Mouse (Mus musculus) ovary, postnatal 10 days (tissue): ENCODE measurements around the gene S100a16.

Experiments used
- DNase-seq: peaks from one replicate; pipeline ENCODE4 v3.0.0; 2022; ENCODE audit warnings: low spot score

Gene S100a16

DNA sequence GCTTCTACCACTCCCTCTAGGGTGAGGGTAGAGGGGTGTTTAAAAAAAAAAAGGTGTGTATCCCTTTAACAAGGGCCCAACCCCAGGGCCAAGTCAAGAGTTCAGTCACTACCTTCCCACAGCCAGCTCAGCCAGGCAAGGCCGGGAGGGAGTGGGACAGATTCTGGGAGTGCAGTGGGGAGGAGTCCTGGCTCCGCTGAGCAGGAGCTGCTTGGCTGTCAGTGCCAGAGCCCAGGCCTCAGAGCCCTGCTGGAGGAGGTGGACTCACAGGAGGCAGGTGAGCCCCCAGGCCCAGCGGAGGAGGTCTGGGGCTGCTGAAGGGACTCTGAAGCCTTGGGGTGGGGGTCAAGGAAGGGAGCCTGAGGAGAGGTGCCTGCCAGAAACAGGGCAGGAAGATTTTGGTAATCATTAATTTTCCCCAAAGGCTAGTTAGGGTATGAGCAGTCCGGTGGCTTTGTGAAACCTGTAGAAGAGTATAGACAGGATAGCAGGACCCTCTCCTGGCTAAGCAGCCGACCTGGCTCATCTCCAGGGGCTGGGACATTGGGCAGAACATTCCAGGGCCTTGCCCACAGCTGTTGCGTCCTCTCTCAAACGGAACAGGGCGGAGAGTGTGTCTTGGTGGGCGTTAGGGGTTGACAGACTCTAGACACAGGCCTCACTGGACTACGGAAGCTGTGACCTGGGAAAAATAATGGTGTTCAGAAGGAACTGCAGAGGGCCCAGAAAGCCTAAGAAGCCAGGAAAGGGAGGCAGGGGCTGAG, at the start of gene S100a16:
TSS of gene S100a16 (plus strand) at position 114 of the 764 bp plus-strand sequence.
- peak; percentile 61 for DNase-seq

DNA sequence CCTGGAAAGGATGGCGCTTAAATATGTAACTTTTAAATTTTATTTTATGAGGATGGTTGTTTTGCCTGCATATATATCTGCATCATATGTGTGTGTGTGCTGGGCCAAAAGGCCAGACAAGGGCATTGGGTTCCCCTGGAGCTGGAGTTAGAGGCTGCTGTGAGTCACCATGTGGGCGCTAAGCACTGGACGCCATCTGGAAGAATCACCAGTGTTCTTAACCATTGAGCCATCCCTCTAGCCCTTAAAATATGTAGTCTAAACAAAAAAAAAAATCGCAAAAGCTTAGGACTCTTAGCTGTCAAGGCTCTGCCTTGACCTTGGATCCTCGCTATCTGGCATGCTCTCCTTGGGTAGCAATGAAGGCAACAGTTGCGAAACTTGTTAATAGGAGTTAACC, 48.5 kb upstream of the S100a16 start:
- DNase-seq, result no peak

- peak; percentile 88 for DNase-seq
Measured at GRCm38 (mm10) chr3:90490696-90491256, 46.3 kb upstream of the S100a16 start, which contains the start of gene Snapin. TSS of gene Snapin (minus strand) at chr3:90491033.

DNA sequence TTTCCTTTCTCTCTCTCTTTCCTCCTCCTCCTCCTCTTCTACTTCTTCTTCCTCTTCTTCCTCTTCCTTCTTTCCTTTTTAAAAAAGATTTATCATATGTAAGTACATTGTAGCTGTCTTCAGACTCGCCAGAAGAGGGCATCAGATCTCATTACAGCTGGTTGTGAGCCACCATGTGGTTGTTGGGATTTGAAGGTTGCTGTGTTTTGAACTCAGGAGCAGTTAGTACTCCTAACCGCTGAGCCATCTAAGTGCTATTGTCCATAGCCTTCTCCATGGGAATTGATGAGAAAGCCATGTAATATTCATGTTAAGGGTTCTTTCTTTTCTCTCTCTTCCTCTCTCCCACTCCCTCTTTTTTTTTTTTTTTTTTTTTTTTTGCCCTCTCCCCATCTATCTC, 45.7 kb upstream of the S100a16 start:
- no peak for DNase-seq

GRCm38 (mm10) chr3:90493831-90494540, 43.1 kb upstream of the S100a16 start:
- DNase-seq, result no peak

- no peak for DNase-seq
Measured at GRCm38 (mm10) chr3:90495850-90496525, 41.1 kb upstream of the S100a16 start.

- DNase-seq, result no peak
Measured at GRCm38 (mm10) chr3:90497597-90497996, 39.5 kb upstream of the S100a16 start.

DNA sequence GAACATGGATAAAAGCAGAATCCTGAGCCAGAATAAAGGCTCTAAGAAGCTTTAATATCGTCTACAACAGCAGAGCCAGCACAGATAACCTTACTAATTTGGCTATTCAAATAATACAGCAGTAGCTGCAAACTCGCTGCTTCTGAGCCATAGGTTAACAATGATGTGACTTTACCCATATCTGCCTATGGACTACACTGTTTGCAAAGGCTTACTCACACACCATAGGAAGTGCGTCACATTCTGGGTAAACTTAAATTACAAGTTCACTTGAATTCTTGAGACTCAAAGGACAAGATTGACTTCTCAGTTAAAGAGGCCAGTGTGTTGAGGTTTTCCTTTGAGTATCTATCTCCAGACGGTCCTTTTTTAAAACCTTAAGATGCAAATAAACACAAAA, 33.6 kb upstream of the S100a16 start:
- no peak for DNase-seq

DNA sequence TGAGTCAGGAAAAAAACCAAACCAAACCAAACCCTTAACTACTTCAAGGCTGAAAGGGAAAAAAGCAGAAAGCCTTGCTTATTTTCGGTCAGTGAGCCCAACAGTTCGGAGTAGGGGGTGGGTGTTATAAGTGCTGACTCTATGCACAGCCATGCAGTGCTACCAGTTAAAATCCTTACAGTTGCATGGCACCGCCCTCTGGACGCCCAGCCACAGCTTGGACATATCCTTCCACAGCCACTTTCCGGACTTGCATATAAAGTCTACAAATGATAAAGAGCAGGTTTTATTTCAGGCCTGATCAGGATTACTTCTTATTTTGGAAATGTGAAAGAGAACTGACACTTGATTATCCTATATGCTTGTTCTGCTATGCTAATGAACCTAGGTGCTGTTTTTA, 31.8 kb upstream of the S100a16 start:
- DNase-seq, result no peak

DNA sequence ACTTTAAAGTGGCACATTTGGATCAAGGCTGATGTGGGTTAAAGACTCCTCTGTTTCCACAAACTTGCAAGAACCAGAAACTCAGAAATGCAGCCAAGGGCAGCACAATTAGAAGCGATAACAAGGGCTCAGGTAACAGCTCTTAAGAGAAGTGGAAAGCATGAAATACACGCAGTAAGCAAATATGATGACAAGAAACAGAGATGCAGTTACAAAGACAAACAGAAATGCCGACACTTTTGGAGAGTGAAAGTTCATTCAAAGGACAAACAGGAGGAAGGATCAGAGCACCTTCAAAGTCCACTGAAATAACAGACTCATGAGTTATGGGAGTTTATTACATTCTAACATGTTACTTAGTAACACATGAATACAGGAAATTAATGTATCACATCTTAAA, 30.7 kb upstream of the S100a16 start:
- no peak for DNase-seq

DNA sequence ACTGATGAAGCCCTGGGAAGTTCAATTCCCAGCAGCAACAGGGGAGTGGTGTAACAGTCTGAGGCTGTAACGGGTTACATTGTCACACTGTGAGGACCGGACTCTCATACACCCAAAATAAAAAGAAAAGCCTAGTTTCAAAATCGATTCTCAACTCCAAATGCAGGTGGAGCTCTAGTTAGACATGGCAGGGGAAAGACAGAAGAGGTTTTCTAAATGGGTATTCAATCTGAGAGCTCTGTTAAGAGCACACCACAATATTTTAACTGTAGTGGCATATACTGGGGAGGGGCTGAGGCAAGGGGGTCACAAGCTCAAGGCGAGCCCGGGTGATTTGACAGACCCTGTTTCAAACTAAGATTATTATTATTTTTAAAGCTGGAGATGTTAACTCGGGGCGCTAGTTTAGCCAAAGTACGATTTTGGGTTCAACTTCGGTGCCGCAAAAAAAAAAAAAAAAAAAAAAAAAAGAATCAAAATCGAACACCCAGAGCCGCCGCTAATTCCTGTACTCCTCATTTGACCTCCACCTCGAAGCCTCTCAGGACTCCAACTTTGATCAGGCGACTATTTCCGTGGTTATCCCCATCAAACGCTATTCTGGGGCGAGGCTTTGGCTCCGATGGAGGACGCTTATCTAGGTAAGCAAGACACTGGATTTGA, 28.6 kb upstream of the S100a16 start:
- DNase-seq, result no peak

DNA sequence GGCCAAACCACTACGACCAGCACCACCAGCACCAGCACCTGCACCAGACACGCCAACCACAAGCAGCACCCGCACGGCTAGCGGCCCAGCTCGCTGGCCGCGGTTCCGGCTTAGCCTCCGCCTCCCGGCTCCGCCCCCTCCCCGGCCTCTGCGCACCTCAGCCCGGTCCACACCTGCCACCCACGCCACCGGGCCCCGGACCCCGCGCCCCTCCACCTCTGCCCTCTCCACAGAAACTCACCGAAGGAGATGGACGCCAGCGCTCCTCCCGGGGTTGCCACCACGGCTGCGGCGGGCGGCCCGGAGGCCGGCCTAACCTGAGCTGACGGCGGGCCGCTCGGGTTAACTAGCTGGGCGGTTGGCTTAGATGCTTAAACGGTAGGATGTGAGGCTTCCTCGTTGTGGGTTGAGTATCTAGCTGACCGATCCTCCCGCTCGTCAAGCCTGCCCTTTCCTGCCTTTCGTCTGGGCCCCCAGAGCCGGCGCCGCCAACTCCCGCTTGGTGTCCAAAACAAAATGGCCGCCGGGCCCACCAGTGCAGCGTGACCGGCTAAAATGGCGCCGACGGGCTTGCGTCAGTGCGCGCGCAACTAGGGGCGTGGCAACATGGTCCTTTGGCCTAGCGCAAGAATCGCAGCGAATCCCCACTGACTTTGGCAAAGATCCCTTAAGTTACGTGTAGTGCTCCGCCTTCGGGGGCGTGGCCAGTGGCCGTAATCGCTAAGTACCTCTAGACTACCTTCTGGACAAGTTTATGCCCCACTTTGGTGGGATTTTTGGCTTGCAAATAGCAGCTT, 27.9 kb upstream of the S100a16 start, which contains the start of gene Chtop:
TSS of gene Chtop (minus strand) at position 549 of the 797 bp plus-strand sequence.
- peak; percentile 98 for DNase-seq

- DNase-seq, result no peak
Measured at GRCm38 (mm10) chr3:90509747-90510123, 27.3 kb upstream of the S100a16 start.

DNA sequence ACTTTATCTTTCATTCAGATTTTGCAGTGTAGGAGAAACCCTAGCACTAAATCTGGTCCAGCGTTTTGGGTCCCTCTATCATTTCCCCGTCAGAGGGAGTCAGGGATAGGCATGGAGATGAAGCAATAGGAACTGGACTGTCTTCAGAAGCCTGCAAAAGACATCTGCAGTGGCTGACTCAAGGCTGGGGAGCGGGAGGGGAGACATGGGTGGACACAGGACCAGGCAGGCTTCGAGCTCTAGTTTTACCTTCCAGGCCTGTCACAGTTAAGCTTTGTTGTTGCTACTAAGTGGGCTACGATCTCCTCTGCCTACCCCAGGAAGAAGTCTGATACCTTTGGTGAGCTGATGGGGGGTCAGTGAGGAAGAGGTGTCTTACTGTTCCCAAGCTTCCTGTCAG, 24.8 kb upstream of the S100a16 start:
- no peak for DNase-seq

DNA sequence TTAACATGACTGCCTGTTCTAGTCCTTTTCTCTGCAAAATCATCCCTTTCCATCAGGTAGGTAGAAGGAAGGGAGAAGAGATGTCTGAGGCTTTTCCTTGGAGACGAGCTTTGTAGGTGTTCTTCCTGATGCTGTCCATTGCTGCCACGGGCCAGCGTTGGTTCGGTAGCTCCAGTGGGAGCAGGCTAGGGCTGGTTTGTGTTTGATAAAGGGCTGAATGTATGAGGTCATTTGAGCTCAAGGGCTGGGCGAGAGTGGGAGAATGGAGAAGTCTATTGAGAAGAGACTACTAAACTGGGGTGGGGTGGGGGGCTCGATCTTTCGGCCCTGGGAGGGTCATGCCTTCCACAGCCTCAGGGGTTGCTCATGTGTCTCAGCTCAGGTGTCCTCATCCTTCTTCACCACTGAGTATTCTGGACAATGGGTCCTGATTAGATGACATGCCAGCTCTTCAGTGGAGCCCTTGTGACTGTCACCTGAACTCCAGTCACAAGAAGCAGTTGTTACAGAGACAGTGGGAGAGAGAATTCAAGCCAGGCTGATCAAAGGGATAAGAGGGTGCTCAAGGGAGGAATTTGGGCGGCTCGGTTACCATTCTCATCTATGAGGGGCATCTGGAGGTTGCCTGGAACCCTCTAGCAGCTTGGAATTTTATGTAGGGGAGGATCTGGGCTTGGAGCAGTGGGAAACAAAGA, 24.0 kb upstream of the S100a16 start:
- no peak for DNase-seq

GRCm38 (mm10) chr3:90513796-90514590, 23.1 kb upstream of the S100a16 start, which contains the start of the genes S100a1 and S100a13:
TSS of gene S100a1 (minus strand) at chr3:90514392.
TSS of gene S100a13 (plus strand) at chr3:90514435.
- DNase-seq, result no peak

DNA sequence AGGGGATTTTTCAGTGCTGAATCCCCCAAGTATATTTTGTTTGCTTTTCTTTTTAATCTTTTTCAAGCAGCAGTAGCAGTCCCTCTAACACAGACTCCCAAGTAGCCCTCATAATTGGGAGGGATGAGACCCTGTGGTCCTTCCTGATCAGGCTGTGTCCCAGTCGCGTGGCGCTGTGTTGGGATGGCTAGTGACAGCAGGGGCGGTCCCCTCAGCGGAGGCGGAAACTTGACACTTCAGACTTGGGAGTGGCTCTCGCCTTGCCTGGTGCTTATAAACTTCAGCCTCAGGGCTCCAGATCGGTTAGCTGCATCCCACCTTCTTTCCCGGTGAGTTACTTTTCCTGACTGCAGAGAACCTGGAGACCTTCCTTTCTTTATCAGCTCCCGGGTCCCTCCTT, 22.4 kb upstream of the S100a16 start:
- DNase-seq, result no peak

DNA sequence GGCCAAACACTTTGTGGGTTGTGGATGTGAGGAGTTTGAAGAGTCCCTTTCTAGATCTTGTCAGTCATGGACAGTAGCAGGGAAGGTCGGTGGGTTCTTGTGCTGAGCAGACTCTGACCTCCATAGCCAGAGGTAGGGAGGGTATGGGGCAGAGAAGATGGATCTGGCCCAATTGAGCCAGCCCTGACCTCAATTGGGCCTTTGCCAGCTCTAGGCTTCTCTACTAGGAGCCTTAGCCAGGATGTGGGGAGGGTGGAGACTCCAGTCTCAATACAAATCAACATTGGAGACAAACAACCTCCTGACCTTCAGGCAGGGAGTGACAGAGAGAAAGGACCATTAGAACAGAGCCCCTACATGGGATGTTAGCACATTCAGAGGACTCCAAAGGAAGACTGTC, 21.8 kb upstream of the S100a16 start:
- DNase-seq, result no peak

GRCm38 (mm10) chr3:90515789-90516188, 21.3 kb upstream of the S100a16 start:
- no peak for DNase-seq

DNA sequence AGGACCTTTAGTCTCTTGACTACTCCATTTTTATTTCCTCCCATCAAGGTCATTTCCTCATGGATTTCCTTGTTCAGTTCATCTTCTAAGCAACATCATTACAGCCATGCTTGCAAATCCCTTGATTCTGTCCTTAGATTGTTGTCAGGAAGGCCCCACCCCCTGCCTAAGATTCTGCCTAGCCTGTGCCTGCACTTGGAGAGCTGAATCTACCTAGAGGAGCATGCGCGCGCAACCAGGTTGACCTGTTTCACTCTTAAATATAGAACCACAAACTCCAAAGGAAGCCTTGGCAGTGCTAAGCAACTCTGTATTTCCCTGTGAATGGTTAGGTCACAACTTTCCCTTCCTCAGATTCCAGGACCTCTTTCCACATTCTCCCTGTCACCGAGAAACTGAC, 19.3 kb upstream of the S100a16 start:
- DNase-seq, result no peak
